Mouse (Mus musculus) ES-Bruce4 (cell line): ENCODE data around the gene 1190005I06Rik.

Experiments
- CTCF ChIP-seq: IDR thresholded peaks from one replicate; pipeline ENCODE4 v1.8.1; 2011; ENCODE audit warnings: low read depth, low read length
- EP300 ChIP-seq: IDR thresholded peaks from 2 replicates; pipeline ENCODE4 v1.6.1; 2011; ENCODE audit warnings: low read depth, low read length; ENCODE audit not compliant: insufficient read depth

- no peak for TF ChIP-seq CTCF
- TF ChIP-seq EP300, result no peak
Measured at GRCm38 (mm10) chr8:120686051-120686450, 38.6 kb upstream of the 1190005I06Rik start.
